Mouse (Mus musculus) neural tube, embryonic 12.5 days (tissue): ENCODE measurements around the gene Fbxo31. TPM values are rescaled to one million over a fixed set of nuclear protein-coding genes. Genes with fewer than 3 reads are reported as not detected.

ENCODE experiments used
- ATAC-seq: fragments of 200-750 bp; cut with Nextera tagmentation; 2 replicates; pipeline ENCODE4 v1.8.0; 2017; ENCODE audit warnings: low read depth, mild to moderate bottlenecking, moderate TSS enrichment, moderate library complexity; ENCODE audit not compliant: low FRiP score
- H3K27ac ChIP-seq: fragments of 300-500 bp; sonication (generic); 2 replicates; pipeline ENCODE4 v1.5.1; 2016
- H3K27me3 ChIP-seq: fragments of 300-500 bp; sonication (generic); replicated peaks from 2 replicates; pipeline ENCODE4 v1.6.1; 2016; ENCODE audit warnings: mild to moderate bottlenecking
- H3K36me3 ChIP-seq: fragments of 300-500 bp; sonication (generic); 2 replicates; pipeline ENCODE4 v1.6.1; 2016; ENCODE audit warnings: mild to moderate bottlenecking
- H3K4me1 ChIP-seq: fragments of 300-500 bp; sonication (generic); 2 replicates; pipeline ENCODE4 v1.6.1; 2016
- H3K4me2 ChIP-seq: fragments of 300-500 bp; sonication (generic); replicated peaks from 2 replicates; pipeline ENCODE4 v1.6.1; 2016; ENCODE audit warnings: mild to moderate bottlenecking
- H3K4me3 ChIP-seq: fragments of 300-500 bp; sonication (generic); 2 replicates; pipeline ENCODE4 v1.5.1; 2016
- H3K9ac ChIP-seq: fragments of 300-500 bp; sonication (generic); 2 replicates; pipeline ENCODE4 v1.6.1; 2016; ENCODE audit warnings: mild to moderate bottlenecking
- H3K9me3 ChIP-seq: fragments of 300-500 bp; sonication (generic); 2 replicates; pipeline ENCODE4 v1.6.1; 2016; ENCODE audit warnings: mild to moderate bottlenecking
- WGBS: fragments of 180-500 bp; shearing (Covaris S2); methylation state at CpG from one replicate; pipeline ENCODE4 v1.1.7; 2016; 5-methylcytosine and 5-hydroxymethylcytosine counted together
- polyA plus RNA-seq: library from polyadenylated mRNA; unstranded; fragments of >200 nt; fragmentation: Nextera tagmentation; extraction: Ambion mirVana; gene quantifications from 2 replicates; pipeline ENCODE4 v1.2.1, GENCODE M21; 2016

Fbxo31 gene
- polyA plus RNA-seq, 1 experiment from 2014 or later, result 31.1 TPM

- H3K9me3 ChIP-seq, result no peaks in the 10 kb centered on the region
- H3K4me3 ChIP-seq, result no peak overlapping the region
- H3K27me3 ChIP-seq, result no peaks in the 10 kb centered on the region
- H3K27ac ChIP-seq, result no peak overlapping the region
- H3K36me3 ChIP-seq, result peaks cover 22% of the 10 kb centered on the region
- no peak overlapping the region for H3K4me2 ChIP-seq
- peaks cover 5% of the 10 kb centered on the region; the same call in 1 of the 2 replicates for H3K4me1 ChIP-seq
- 83% methylated on average over 16 of the region's 16 CpGs for WGBS
- ATAC-seq, result no peak
- no peak overlapping the region for H3K9ac ChIP-seq
These were observed 16.8 kb downstream of the Fbxo31 start for GRCm38 (mm10) chr8:121561636-121562345.

DNA sequence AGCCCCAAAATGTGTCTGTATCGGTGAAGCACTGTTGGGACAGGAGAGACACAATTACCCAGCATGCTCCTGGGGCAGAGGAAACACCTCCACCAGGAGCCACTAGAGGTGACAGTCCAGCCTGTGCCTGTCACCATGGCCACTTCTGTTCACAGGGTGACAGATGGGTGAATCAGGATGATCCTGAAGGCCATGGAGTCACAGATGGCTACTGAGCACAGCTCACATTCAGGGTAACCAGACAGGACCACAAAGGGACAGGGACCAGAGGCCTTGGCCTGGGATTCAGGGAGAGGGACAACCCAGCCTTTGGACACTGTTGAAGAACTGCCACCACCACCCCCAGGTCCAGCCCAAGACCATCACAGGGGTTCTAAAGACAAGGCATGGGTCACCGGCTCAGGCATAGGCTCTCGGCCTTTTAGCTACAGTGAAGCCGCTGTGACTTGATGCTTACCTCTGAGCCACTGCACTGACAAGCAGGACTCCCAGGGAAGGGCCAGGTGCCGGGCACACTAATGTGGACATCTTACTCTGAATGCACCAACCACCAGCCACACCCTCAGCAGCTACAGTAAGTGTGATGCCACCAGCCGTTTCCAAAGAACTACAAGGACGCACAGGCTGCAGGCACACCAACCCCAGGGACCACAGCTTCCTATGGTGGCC is 18.0 kb downstream of the Fbxo31 start:
- H3K4me3 ChIP-seq, result no peak overlapping the region
- no peak overlapping the region for H3K4me2 ChIP-seq
- H3K27me3 ChIP-seq, result no peaks in the 10 kb centered on the region
- H3K9ac ChIP-seq, result no peak overlapping the region
- no peak overlapping the region for H3K27ac ChIP-seq
- ATAC-seq, result no peak
- no peaks in the 10 kb centered on the region for H3K9me3 ChIP-seq
- H3K4me1 ChIP-seq, result peaks cover 5% of the 10 kb centered on the region; the same call in 1 of the 2 replicates
- 89% methylated on average over 7 of the region's 7 CpGs for WGBS
- peaks cover 22% of the 10 kb centered on the region for H3K36me3 ChIP-seq

DNA sequence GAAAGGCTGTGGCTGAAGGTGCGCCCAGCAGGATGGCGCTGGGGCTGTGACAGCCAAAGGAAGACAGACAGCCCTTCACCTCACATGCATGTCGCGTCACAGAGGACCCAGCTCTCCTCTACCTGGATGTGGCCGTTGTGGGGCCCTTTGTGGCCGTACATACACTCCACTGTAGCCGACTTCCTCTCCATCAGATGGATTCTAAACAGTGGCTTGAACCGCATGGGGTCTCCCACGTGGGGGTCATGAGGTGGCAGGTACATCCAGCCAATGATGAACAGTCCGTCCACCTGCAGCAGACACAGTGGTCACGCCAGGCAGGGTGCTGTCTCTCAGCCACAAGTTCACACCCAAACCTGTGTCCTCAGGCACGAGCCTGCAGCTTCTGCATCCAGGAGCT is 18.8 kb downstream of the Fbxo31 start:
- WGBS, result 91% methylated on average over 12 of the region's 12 CpGs
- Histone ChIP-seq H3K4me1 (peaks cover 3% of the 10 kb centered on the region; the same call in 1 of the 2 replicates), H3K9ac (no peak overlapping the region), H3K27ac (no peak overlapping the region), H3K27me3 (no peaks in the 10 kb centered on the region), H3K9me3 (no peaks in the 10 kb centered on the region), H3K4me3 (no peak overlapping the region), H3K36me3 (peaks cover 25% of the 10 kb centered on the region), H3K4me2 (no peak overlapping the region)
- no peak for ATAC-seq

DNA sequence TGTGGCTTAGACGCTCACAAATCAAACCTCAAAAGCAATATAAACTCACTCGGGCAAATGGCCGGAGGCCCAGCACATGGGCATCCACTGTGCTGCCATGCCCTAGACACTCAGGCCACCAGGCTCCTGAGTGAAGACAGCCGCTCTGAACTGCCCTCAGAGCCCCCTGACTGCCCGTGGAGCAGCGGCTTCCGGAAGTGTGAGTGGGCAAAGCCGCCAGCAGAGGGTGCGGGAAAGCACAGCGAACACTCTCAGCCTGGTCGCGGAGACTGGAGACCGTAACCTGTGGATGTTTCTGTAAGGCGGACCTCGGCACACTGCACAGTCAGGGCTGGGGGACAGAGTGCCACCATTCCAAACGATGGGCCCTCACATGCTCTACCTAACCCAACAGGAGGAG is 20.1 kb downstream of the Fbxo31 start:
- H3K4me1 ChIP-seq, result peaks cover 3% of the 10 kb centered on the region; the same call in 1 of the 2 replicates
- no peak overlapping the region for H3K9ac ChIP-seq
- ATAC-seq, result no peak
- no peak overlapping the region for H3K4me2 ChIP-seq
- WGBS, result 89% methylated on average over 16 of the region's 16 CpGs
- no peaks in the 10 kb centered on the region for H3K9me3 ChIP-seq
- H3K27ac ChIP-seq, result no peak overlapping the region
- H3K4me3 ChIP-seq, result no peak overlapping the region
- H3K27me3 ChIP-seq, result no peaks in the 10 kb centered on the region
- peaks cover 37% of the 10 kb centered on the region for H3K36me3 ChIP-seq

DNA sequence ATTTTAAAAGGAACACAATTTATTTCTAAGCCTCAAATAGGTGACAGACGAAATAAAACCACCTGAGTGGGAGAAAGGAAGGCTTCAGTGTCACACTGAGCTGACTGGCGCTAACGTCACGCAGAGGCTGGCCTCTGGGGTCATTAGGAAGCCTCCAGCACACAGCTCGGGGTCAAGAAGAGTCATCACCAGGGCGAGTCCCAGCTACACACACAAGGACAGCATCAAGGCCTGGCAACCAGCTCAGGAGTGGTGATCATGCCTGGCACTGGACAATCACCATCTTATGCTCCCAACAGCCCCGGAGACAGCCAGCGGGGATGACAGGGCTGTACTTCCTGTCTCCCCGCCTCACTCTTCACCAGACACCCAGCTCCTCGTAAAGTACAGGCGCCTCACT is 20.9 kb downstream of the Fbxo31 start:
- H3K4me2 ChIP-seq, result no peak overlapping the region
- 89% methylated on average over 11 of the region's 11 CpGs for WGBS
- H3K36me3 ChIP-seq, result peaks cover 44% of the 10 kb centered on the region
- no peak for ATAC-seq
- no peaks in the 10 kb centered on the region for H3K9me3 ChIP-seq
- H3K27me3 ChIP-seq, result no peaks in the 10 kb centered on the region
- no peaks in the 10 kb centered on the region for H3K4me1 ChIP-seq
- no peak overlapping the region for H3K4me3 ChIP-seq
- no peak overlapping the region for H3K27ac ChIP-seq
- H3K9ac ChIP-seq, result no peak overlapping the region

- Histone ChIP-seq H3K27me3 (no peaks in the 10 kb centered on the region), H3K36me3 (peaks cover 60% of the 10 kb centered on the region), H3K4me3 (no peak overlapping the region), H3K9me3 (no peaks in the 10 kb centered on the region), H3K4me1 (no peaks in the 10 kb centered on the region), H3K4me2 (no peak overlapping the region), H3K27ac (no peak overlapping the region), H3K9ac (no peak overlapping the region)
- no peak for ATAC-seq
- WGBS, result 95% methylated on average over 32 of the region's 32 CpGs
These were observed 24.7 kb downstream of the Fbxo31 start for GRCm38 (mm10) chr8:121553831-121554475.

DNA sequence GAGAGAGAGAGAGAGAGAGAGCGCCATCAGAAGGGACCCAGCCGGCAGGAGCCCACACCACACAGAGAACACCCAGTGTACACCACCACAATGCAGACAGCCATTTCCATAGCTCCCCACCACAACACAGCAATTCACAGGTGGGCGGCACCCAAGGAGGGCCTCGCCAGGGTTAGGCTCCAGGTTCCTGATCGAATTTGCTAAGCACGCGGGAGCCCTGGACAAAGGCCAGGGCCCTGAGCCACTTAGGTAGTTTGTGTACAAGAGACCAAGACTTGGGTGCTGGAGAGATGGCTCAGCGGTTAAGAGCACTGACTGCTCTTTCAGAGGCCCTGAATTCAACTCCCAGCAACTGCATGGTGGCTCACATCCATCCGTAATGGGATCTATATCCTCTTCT is 26.1 kb downstream of the Fbxo31 start:
- no peaks in the 10 kb centered on the region for H3K27me3 ChIP-seq
- H3K9ac ChIP-seq, result no peak overlapping the region
- no peak overlapping the region for H3K27ac ChIP-seq
- peaks cover 52% of the 10 kb centered on the region for H3K36me3 ChIP-seq
- 88% methylated on average over 9 of the region's 9 CpGs for WGBS
- H3K9me3 ChIP-seq, result no peaks in the 10 kb centered on the region
- H3K4me1 ChIP-seq, result no peaks in the 10 kb centered on the region
- ATAC-seq, result no peak
- no peak overlapping the region for H3K4me2 ChIP-seq
- H3K4me3 ChIP-seq, result no peak overlapping the region

- Histone ChIP-seq H3K9me3 (no peaks in the 10 kb centered on the region), H3K36me3 (peaks cover 52% of the 10 kb centered on the region), H3K4me3 (no peak overlapping the region), H3K4me1 (no peaks in the 10 kb centered on the region), H3K27me3 (no peaks in the 10 kb centered on the region), H3K27ac (no peak overlapping the region), H3K9ac (no peak overlapping the region), H3K4me2 (no peak overlapping the region)
- ATAC-seq, result no peak
- WGBS, result 68% methylated on average over 24 of the region's 24 CpGs
These were observed 27.3 kb downstream of the Fbxo31 start for GRCm38 (mm10) chr8:121551065-121551985.

- Histone ChIP-seq H3K27ac (no peak overlapping the region), H3K9ac (no peak overlapping the region), H3K4me3 (no peak overlapping the region), H3K9me3 (no peaks in the 10 kb centered on the region), H3K4me2 (no peak overlapping the region), H3K4me1 (no peaks in the 10 kb centered on the region), H3K36me3 (peaks cover 52% of the 10 kb centered on the region), H3K27me3 (no peaks in the 10 kb centered on the region)
- ATAC-seq, result no peak
- WGBS, result 92% methylated on average over 6 of the region's 6 CpGs
These were observed 28.6 kb downstream of the Fbxo31 start for GRCm38 (mm10) chr8:121550056-121550455.

- Histone ChIP-seq H3K4me2 (no peak overlapping the region), H3K4me1 (no peaks in the 10 kb centered on the region), H3K27ac (no peak overlapping the region), H3K36me3 (peaks cover 24% of the 10 kb centered on the region), H3K9ac (no peak overlapping the region), H3K4me3 (no peak overlapping the region), H3K27me3 (no peaks in the 10 kb centered on the region), H3K9me3 (no peaks in the 10 kb centered on the region)
- no peak for ATAC-seq
- 10% methylated on average over 7 of the region's 7 CpGs for WGBS
These were observed 31.5 kb downstream of the Fbxo31 start for GRCm38 (mm10) chr8:121547132-121547531.

GRCm38 (mm10) chr8:121544936-121545335 is 33.7 kb downstream of the Fbxo31 start:
- no peak for ATAC-seq
- no peak overlapping the region for H3K4me2 ChIP-seq
- 80% methylated on average over 11 of the region's 11 CpGs for WGBS
- peaks cover 6% of the 10 kb centered on the region for H3K36me3 ChIP-seq
- no peaks in the 10 kb centered on the region for H3K4me1 ChIP-seq
- H3K9ac ChIP-seq, result no peak overlapping the region; the same call in 1 of the 2 replicates
- no peak overlapping the region for H3K27ac ChIP-seq
- 0 out of 2 replicates have a peak, but pooled peaks cover 3% of the 10 kb centered on the region for H3K9me3 ChIP-seq
- no peak overlapping the region for H3K4me3 ChIP-seq
- H3K27me3 ChIP-seq, result no peaks in the 10 kb centered on the region
